Mouse (Mus musculus): ENCODE measurements around the gene Tmem127. TPM values are rescaled to one million over a fixed set of nuclear protein-coding genes. Genes with fewer than 3 reads are reported as not detected.

Tmem127 gene
- polyA plus RNA-seq, 1 experiment: 11.3 TPM

DNA sequence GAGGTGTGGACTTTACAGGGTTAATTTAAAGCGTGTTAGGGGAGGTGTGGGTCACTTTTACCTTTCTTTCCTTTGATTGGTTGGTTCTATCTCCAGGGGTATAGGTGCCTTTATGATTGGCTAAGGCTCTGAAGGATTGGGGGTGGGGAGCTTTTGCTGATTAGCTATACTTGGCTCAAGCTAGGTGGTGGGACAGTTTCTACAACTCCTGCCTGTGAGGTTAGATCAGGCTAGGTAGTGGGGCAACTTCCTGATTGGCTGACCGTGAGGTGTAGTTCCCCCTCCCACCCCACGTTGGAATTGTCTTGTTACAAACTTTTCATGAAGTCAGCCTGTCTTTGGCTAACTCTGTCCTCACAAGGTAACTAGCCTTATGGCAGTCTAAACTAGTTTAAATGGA lies 59.5 kb downstream of the Tmem127 start:
- peaks cover 3% of the 10 kb centered on the region; the same call in 1 of the 2 replicates for H3K9me3 ChIP-seq
- TF ChIP-seq FLI1 (IDR thresholded peaks at IDR 0.05; ENCODE audit: low read length) (no peak), GATA1 (IDR thresholded peaks at IDR 0.05; ENCODE audit: borderline replicate concordance, low read length) (no peak)
- H3K4me3 ChIP-seq (replicated peaks): no peak overlapping the region
- no peaks in the 10 kb centered on the region for H3K27me3 ChIP-seq (replicated peaks)
- peaks cover 2% of the 10 kb centered on the region for H3K36me3 ChIP-seq (replicated peaks; ENCODE audit: low read length)
- peaks cover 8% of the 10 kb centered on the region for H3K4me1 ChIP-seq

DNA sequence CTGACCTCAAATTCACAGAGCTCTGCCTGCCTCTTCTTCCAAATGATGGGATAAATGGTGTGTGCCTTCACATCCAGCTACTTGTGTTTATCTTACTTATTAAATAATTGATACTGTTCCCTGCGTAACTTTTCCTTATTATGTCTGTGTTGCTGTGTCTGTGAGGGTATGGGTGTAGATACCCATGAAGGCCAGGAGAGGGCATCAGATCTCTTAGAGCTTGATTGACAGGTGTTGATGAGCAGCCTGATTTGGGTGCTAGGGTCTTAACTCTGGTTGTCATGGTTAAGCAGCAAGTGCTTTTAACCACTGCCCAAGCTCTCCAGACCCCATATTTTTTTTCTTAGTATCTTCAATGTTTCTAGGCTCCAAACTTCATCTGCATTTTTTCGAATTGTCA lies 61.0 kb downstream of the Tmem127 start:
- peaks cover 2% of the 10 kb centered on the region for H3K36me3 ChIP-seq (replicated peaks; ENCODE audit: low read length)
- H3K27me3 ChIP-seq (replicated peaks): no peaks in the 10 kb centered on the region
- H3K4me1 ChIP-seq: peaks cover 11% of the 10 kb centered on the region
- no peak for TF ChIP-seq GATA1 (IDR thresholded peaks at IDR 0.05; ENCODE audit: borderline replicate concordance, low read length)
- TF ChIP-seq FLI1 (IDR thresholded peaks at IDR 0.05; ENCODE audit: low read length): no peak
- H3K4me3 ChIP-seq (replicated peaks): no peak overlapping the region
- peaks cover 3% of the 10 kb centered on the region; the same call in 1 of the 2 replicates for H3K9me3 ChIP-seq

- H3K4me1 ChIP-seq: peaks cover 27% of the 10 kb centered on the region
- H3K9me3 ChIP-seq: peaks cover 3% of the 10 kb centered on the region; the same call in 1 of the 2 replicates
- H3K27me3 ChIP-seq (replicated peaks): no peaks in the 10 kb centered on the region
- TF ChIP-seq FLI1 (IDR thresholded peaks at IDR 0.05; ENCODE audit: low read length): no peak
- no peak for TF ChIP-seq GATA1 (IDR thresholded peaks at IDR 0.05; ENCODE audit: borderline replicate concordance, low read length)
- peaks cover 2% of the 10 kb centered on the region for H3K36me3 ChIP-seq (replicated peaks; ENCODE audit: low read length)
- H3K4me3 ChIP-seq (replicated peaks): no peak overlapping the region
Measured at GRCm38 (mm10) chr2:127310246-127310645, 62.5 kb downstream of the Tmem127 start.

- TF ChIP-seq GATA1 (IDR thresholded peaks at IDR 0.05; ENCODE audit: borderline replicate concordance, low read length): no peak
- TF ChIP-seq FLI1 (IDR thresholded peaks at IDR 0.05; ENCODE audit: low read length): no peak
- no peak overlapping the region for H3K4me3 ChIP-seq (replicated peaks)
- peaks cover 27% of the 10 kb centered on the region for H3K4me1 ChIP-seq
- no peaks in the 10 kb centered on the region for H3K27me3 ChIP-seq (replicated peaks)
- H3K9me3 ChIP-seq: peaks cover 3% of the 10 kb centered on the region; the same call in 1 of the 2 replicates
- peaks cover 2% of the 10 kb centered on the region for H3K36me3 ChIP-seq (replicated peaks; ENCODE audit: low read length)
Measured at GRCm38 (mm10) chr2:127310685-127311084, 63.0 kb downstream of the Tmem127 start.

Other genes with a start within 250 kb of the Tmem127 start
- 0.30 TPM in 1 of 2 replicates, not detected in the other for gene Ap4e1, start 239.2 kb upstream of the Tmem127 start, polyA plus RNA-seq (2012; ENCODE audit: insufficient read depth, low replicate concordance)
- 9.9 TPM in 1 of 2 replicates, not detected in the other for gene Blvra, start 177.2 kb upstream of the Tmem127 start, polyA plus RNA-seq (2012; ENCODE audit: insufficient read depth, low replicate concordance)
- 2.4 and 4.2 TPM in 2 replicates for gene Ncaph, start 114.0 kb upstream of the Tmem127 start, polyA plus RNA-seq (2012; ENCODE audit: insufficient read depth, low replicate concordance)
- 1.4 TPM in 1 of 2 replicates, not detected in the other for gene Itpripl1, start 104.5 kb upstream of the Tmem127 start, polyA plus RNA-seq (2012; ENCODE audit: insufficient read depth, low replicate concordance)
- 0.11 TPM in 1 of 2 replicates, not detected in the other for gene 1810024B03Rik, start 39.6 kb upstream of the Tmem127 start, polyA plus RNA-seq (2012; ENCODE audit: insufficient read depth, low replicate concordance)
- gene Snrnp200, start 39.5 kb upstream of the Tmem127 start, polyA plus RNA-seq (2012; ENCODE audit: insufficient read depth, low replicate concordance): 0.64 and 3.3 TPM in 2 replicates
- gene Ciao1, start 92 bp upstream of the Tmem127 start, polyA plus RNA-seq (2012; ENCODE audit: insufficient read depth, low replicate concordance): 12.4 TPM in 1 of 2 replicates, not detected in the other
- gene Stard7, start 22.3 kb downstream of the Tmem127 start, polyA plus RNA-seq (2012; ENCODE audit: insufficient read depth, low replicate concordance): 8.9 and 9.8 TPM in 2 replicates
- 3.9 and 14.6 TPM in 2 replicates for gene Dusp2, start 88.3 kb downstream of the Tmem127 start, polyA plus RNA-seq (2012; ENCODE audit: insufficient read depth, low replicate concordance)
- not detected in 2 replicates for gene Astl, start 90.7 kb downstream of the Tmem127 start, polyA plus RNA-seq (2012; ENCODE audit: insufficient read depth, low replicate concordance)
- gene Adra2b, start 115.3 kb downstream of the Tmem127 start, polyA plus RNA-seq (2012; ENCODE audit: insufficient read depth, low replicate concordance): not detected in 2 replicates
- gene Gpat2, start 177.3 kb downstream of the Tmem127 start, polyA plus RNA-seq (2012; ENCODE audit: insufficient read depth, low replicate concordance): not detected in 2 replicates
- gene Fahd2a, start 196.7 kb downstream of the Tmem127 start, polyA plus RNA-seq (2012; ENCODE audit: insufficient read depth, low replicate concordance): 15.2 TPM in 1 of 2 replicates, not detected in the other

Measured in megakaryocyte, embryonic 14.5 days (primary cell).